Mouse (Mus musculus) forebrain, embryonic 14.5 days (tissue): Measurements from ENCODE around the gene Pappa. TPM values are rescaled to one million over a fixed set of nuclear protein-coding genes. Genes with fewer than 3 reads are reported as not detected.

ENCODE experiments used
- ATAC-seq: fragments of 200-750 bp; cut with Nextera tagmentation; 2 replicates; pipeline ENCODE4 v1.8.0; 2017; ENCODE audit warnings: mild to moderate bottlenecking, moderate library complexity
- DNase-seq: peaks from one replicate; pipeline ENCODE4 v3.0.0-alpha.2; 2015; ENCODE audit warnings: low spot score
- H3K27ac ChIP-seq: fragments of 300-500 bp; sonication (generic); 2 replicates; pipeline ENCODE4 v1.5.1; 2014; ENCODE audit warnings: low read depth, mild to moderate bottlenecking, control low read depth, low read length, moderate library complexity
- H3K27me3 ChIP-seq: fragments of 300-500 bp; sonication (generic); replicated peaks from 2 replicates; pipeline ENCODE4 v1.6.1; 2014; ENCODE audit warnings: low read length, control low read depth, mixed read lengths; ENCODE audit not compliant: control insufficient read depth, insufficient read depth
- H3K36me3 ChIP-seq: fragments of 300-500 bp; sonication (generic); 2 replicates; pipeline ENCODE4 v1.6.1; 2014; ENCODE audit warnings: low read length, control low read depth; ENCODE audit not compliant: control insufficient read depth, insufficient read depth
- H3K4me1 ChIP-seq: fragments of 300-500 bp; sonication (generic); 2 replicates; pipeline ENCODE4 v1.6.1; 2014; ENCODE audit warnings: antibody characterized with exemption, low read length, control low read depth; ENCODE audit not compliant: control insufficient read depth, insufficient read depth
- H3K4me2 ChIP-seq: fragments of 300-500 bp; sonication (generic); 2 replicates; pipeline ENCODE4 v1.6.1; 2014; ENCODE audit warnings: mild to moderate bottlenecking, control low read depth, low read length
- H3K4me3 ChIP-seq: fragments of 300-500 bp; sonication (generic); 2 replicates; pipeline ENCODE4 v1.5.1; 2014; ENCODE audit warnings: low read depth, low read length, control low read depth
- H3K9ac ChIP-seq: fragments of 300-500 bp; sonication (generic); 2 replicates; pipeline ENCODE4 v1.6.1; 2014; ENCODE audit warnings: mild to moderate bottlenecking, low read length, control low read depth, moderate library complexity
- H3K9me3 ChIP-seq: fragments of 300-500 bp; sonication (generic); replicated peaks from 2 replicates; pipeline ENCODE4 v1.6.1; 2016; ENCODE audit warnings: low read length, control low read depth, mixed read lengths; ENCODE audit not compliant: control insufficient read depth
- WGBS: fragments of 180-500 bp; shearing (Covaris S2); extraction: QIAGEN DNeasy Blood & Tissue Kit; methylation state at CpG from one replicate; pipeline ENCODE4 v1.1.7; 2014; 5-methylcytosine and 5-hydroxymethylcytosine counted together
- polyA plus RNA-seq: library from polyadenylated mRNA; unstranded; fragments of >200 nt; fragmentation: Nextera tagmentation; extraction: Ambion mirVana; gene quantifications from 2 replicates; pipeline ENCODE4 v1.2.1, GENCODE M21; 2014

The Pappa gene
- polyA plus RNA-seq, 1 experiment from 2014 or later = 0.39 TPM

GRCm38 (mm10) chr4:65125341-65126332, 1.7 kb downstream of the Pappa start:
- peaks cover 7% of the 10 kb centered on the region; the same call in 1 of the 2 replicates for H3K27me3 ChIP-seq
- H3K27ac ChIP-seq = no peak overlapping the region
- H3K36me3 ChIP-seq = no peaks in the 10 kb centered on the region
- H3K4me1 ChIP-seq = peaks cover 12% of the 10 kb centered on the region; the same call in 1 of the 2 replicates
- DNase-seq (peak; percentile 67), ATAC-seq (peak; percentile 33)
- H3K4me3 ChIP-seq = peak overlapping the region; percentile 43
- H3K9me3 ChIP-seq = no peaks in the 10 kb centered on the region
- peak overlapping the region; percentile 46 for H3K9ac ChIP-seq
- WGBS = under 1% methylated on average over 30 of the region's 30 CpGs
- peak overlapping the region; percentile 86 for H3K4me2 ChIP-seq

- Histone ChIP-seq H3K4me1 (peaks cover 12% of the 10 kb centered on the region; the same call in 1 of the 2 replicates), H3K27ac (no peak overlapping the region), H3K27me3 (peaks cover 7% of the 10 kb centered on the region; the same call in 1 of the 2 replicates), H3K4me2 (peak overlapping the region; percentile 86), H3K4me3 (peak overlapping the region; percentile 43), H3K9ac (peak overlapping the region; percentile 46; the same call in 1 of the 2 replicates), H3K9me3 (no peaks in the 10 kb centered on the region), H3K36me3 (no peaks in the 10 kb centered on the region)
- WGBS = 2% methylated on average over 23 of the region's 23 CpGs
- ATAC-seq (peak; percentile 56), DNase-seq (peak; percentile 93)
Observed at GRCm38 (mm10) chr4:65126451-65127290, 2.7 kb downstream of the Pappa start.

GRCm38 (mm10) chr4:65127291-65127590, 3.3 kb downstream of the Pappa start:
- no peak overlapping the region for H3K9ac ChIP-seq
- peaks cover 12% of the 10 kb centered on the region; the same call in 1 of the 2 replicates for H3K4me1 ChIP-seq
- ATAC-seq = peak; percentile 38
- peak; percentile 44 for DNase-seq
- H3K9me3 ChIP-seq = no peaks in the 10 kb centered on the region
- peak overlapping the region; percentile 86 for H3K4me2 ChIP-seq
- H3K36me3 ChIP-seq = no peaks in the 10 kb centered on the region
- H3K27me3 ChIP-seq = peaks cover 7% of the 10 kb centered on the region; the same call in 1 of the 2 replicates
- 7% methylated on average over 6 of the region's 6 CpGs for WGBS
- no peak overlapping the region for H3K4me3 ChIP-seq
- no peak overlapping the region for H3K27ac ChIP-seq

GRCm38 (mm10) chr4:65132657-65133056, 8.7 kb downstream of the Pappa start:
- H3K4me3 ChIP-seq = no peak overlapping the region
- H3K4me2 ChIP-seq = no peak overlapping the region
- no peak for ATAC-seq
- H3K9me3 ChIP-seq = no peaks in the 10 kb centered on the region
- no peak for DNase-seq
- H3K36me3 ChIP-seq = no peaks in the 10 kb centered on the region
- WGBS = 75% methylated on average over 3 of the region's 3 CpGs
- no peaks in the 10 kb centered on the region; the same call in 1 of the 2 replicates for H3K27me3 ChIP-seq
- H3K27ac ChIP-seq = no peak overlapping the region
- no peak overlapping the region for H3K9ac ChIP-seq
- H3K4me1 ChIP-seq = no peaks in the 10 kb centered on the region

GRCm38 (mm10) chr4:65134358-65134757, 10.4 kb downstream of the Pappa start:
- H3K4me1 ChIP-seq = no peaks in the 10 kb centered on the region
- no peak overlapping the region for H3K27ac ChIP-seq
- no peak overlapping the region for H3K4me3 ChIP-seq
- no peaks in the 10 kb centered on the region for H3K9me3 ChIP-seq
- ATAC-seq (no peak), DNase-seq (no peak)
- no peaks in the 10 kb centered on the region for H3K36me3 ChIP-seq
- H3K27me3 ChIP-seq = no peaks in the 10 kb centered on the region
- H3K4me2 ChIP-seq = no peak overlapping the region
- 89% methylated on average over 5 of the region's 5 CpGs for WGBS
- no peak overlapping the region for H3K9ac ChIP-seq

- Histone ChIP-seq H3K4me3 (no peak overlapping the region), H3K27me3 (no peaks in the 10 kb centered on the region), H3K4me2 (no peak overlapping the region), H3K4me1 (no peaks in the 10 kb centered on the region), H3K9me3 (no peaks in the 10 kb centered on the region), H3K27ac (no peak overlapping the region), H3K9ac (no peak overlapping the region), H3K36me3 (no peaks in the 10 kb centered on the region)
- ATAC-seq = no peak
- WGBS = 82% methylated on average over 5 of the region's 5 CpGs
- DNase-seq = no peak
Observed at GRCm38 (mm10) chr4:65135109-65135508, 11.1 kb downstream of the Pappa start.

- Histone ChIP-seq H3K4me1 (no peaks in the 10 kb centered on the region), H3K27me3 (no peaks in the 10 kb centered on the region), H3K27ac (no peak overlapping the region), H3K4me3 (no peak overlapping the region), H3K36me3 (no peaks in the 10 kb centered on the region), H3K9ac (no peak overlapping the region), H3K4me2 (no peak overlapping the region), H3K9me3 (no peaks in the 10 kb centered on the region)
- DNase-seq (no peak), ATAC-seq (no peak)
- WGBS = 42% methylated on average over 3 of the region's 3 CpGs
Observed at GRCm38 (mm10) chr4:65136541-65136940, 12.6 kb downstream of the Pappa start.

- no peaks in the 10 kb centered on the region for H3K36me3 ChIP-seq
- no peaks in the 10 kb centered on the region for H3K4me1 ChIP-seq
- no peaks in the 10 kb centered on the region for H3K27me3 ChIP-seq
- DNase-seq (no peak), ATAC-seq (no peak)
- 84% methylated on average over 1 of the region's 1 CpGs for WGBS
- H3K4me3 ChIP-seq = no peak overlapping the region
- H3K9ac ChIP-seq = no peak overlapping the region
- no peak overlapping the region for H3K27ac ChIP-seq
- no peak overlapping the region for H3K4me2 ChIP-seq
- no peaks in the 10 kb centered on the region for H3K9me3 ChIP-seq
Observed at GRCm38 (mm10) chr4:65146936-65147335, 23.0 kb downstream of the Pappa start.
